Mouse (Mus musculus): ENCODE measurements around the gene Gm21887. TPM values are rescaled to one million over a fixed set of nuclear protein-coding genes. Genes with fewer than 3 reads are reported as not detected.
"Not testable (repeated sequence)": the region's sequence is repeated elsewhere in the genome, so short reads cannot be mapped to it uniquely, and the experiment has no call there.

Gm21887 gene
- polyA plus RNA-seq, 1 experiment from 2014 or later, result 187 TPM

DNA sequence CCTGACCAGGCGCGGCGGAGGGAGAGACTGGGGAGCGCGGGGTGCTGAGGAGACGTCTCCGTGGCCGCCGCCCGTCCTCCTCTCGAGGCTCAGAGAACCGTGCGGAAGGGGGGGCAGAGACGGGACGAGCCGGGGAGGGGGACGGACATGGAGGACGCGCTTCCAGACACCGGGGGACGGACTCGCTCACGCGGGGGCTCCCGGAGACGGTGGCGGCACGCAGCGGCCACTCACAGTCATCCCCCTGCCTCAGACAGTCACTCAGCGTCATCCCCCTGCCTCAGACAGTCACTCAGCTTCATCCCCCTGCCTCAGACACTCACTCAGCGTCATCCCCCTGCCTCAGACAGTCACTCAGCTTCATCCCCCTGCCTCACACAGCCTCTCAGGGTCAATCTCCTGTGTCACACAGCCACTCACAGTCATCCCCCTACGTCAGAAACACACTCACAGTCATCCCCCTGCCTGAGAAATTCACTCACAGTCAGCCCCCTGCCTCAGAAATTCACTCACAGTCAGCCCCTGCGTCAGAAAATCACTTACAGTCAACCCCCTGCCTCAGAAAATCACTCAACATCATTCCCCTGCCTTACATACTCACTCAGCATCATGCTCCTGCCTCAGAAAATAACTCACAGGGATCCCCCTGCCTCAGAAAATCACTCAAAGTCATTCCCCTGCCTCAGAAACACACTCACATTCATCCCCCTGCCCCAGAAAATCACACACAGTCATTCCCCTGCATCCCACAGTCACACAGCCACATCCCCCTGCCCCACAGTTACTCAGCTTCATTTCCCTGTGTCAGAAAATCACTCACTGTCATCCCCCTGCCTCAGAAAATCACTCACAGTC, 15.2 kb upstream of the Gm21887 start:
- not testable (repeated sequence) for H3K4me3 ChIP-seq, H3K4me1 ChIP-seq
- WGBS, result 38% methylated on average over 3 of the region's 33 CpGs

DNA sequence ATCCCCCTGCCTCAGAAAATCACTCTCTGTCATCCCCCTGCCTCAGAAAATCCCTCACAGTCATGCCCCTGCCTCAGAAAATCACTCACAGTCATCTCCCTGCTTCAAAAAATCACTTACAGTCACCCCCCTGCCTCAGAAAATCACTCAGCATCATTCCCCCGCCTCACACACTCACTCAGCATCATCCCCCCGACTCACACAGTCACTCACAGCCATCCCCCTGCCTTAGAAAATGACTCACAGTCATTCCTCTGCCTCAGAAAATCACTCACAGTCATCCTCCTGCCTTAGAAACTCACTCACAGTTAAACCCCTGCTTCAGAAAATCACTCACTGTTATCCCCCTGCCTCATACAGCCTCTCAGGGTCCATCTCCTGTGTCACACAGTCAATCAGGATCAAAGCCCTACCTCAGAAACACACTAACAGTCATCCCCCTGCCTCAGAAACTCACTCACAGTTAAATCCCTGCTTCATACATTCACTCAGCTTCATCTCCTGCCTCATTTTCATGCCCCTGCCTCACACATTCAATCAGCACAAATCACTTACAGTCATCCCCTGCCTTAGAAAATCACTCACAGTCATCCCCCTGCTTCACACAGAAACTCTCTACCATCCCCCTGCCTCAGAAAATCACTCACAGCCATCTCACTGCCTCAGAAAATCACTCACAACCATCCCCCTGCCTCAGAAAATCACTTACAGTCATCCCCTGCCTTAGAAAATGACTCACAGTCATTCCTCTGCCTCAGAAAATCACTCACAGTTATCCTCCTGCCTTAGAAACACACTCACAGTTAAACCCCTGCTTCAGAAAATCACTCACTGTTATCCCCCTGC, 14.4 kb upstream of the Gm21887 start:
- H3K4me1 ChIP-seq; H3K27ac ChIP-seq (replicated peaks); H3K4me2 ChIP-seq (replicated peaks); H3K4me3 ChIP-seq; ATAC-seq (ENCODE audit: low FRiP score, low read depth); H3K9ac ChIP-seq (replicated peaks); H3K36me3 ChIP-seq; H3K9me3 ChIP-seq; H3K27me3 ChIP-seq: not testable (repeated sequence)
- WGBS, result 23% methylated on average over 2 of the region's 2 CpGs

More for the DNA sequence above, 15.2 kb upstream of the Gm21887 start:
- ATAC-seq (ENCODE audit: low FRiP score, low read depth); H3K27me3 ChIP-seq; H3K27ac ChIP-seq (replicated peaks); H3K9ac ChIP-seq (replicated peaks); H3K4me2 ChIP-seq (replicated peaks): not testable (repeated sequence)
- Histone ChIP-seq H3K9me3 (peaks cover 12% of the 10 kb centered on the region), H3K36me3 (peaks cover 15% of the 10 kb centered on the region)

DNA sequence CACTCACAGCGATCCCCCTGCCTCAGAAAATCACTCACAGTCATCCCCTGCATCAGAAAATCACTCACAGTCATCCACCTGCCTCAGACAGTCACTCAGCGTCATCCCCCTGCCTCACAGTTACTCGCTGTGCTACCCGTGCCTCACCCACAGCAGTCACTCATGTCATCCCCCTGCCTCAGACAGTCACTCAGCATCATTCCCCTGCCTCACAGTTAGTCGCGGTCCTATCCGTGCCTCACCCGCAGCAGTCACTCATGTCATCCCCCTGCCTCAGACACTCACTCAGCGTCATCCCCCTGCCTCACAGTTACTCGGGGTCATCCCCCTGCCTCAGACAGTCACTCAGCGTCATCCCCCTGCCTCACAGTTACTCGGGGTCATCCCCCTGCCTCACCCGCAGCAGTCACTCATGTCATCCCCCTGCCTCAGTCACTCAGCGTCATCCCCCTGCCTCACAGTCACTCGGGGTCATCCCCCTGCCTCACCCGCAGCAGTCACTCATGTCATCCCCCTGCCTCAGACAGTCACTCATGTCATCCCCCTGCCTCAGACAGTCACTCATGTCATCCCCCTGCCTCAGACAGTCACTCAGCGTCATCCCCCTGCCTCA, 13.4 kb upstream of the Gm21887 start:
- not testable (repeated sequence) for H3K9me3 ChIP-seq; H3K9ac ChIP-seq (replicated peaks); H3K36me3 ChIP-seq; ATAC-seq (ENCODE audit: low FRiP score, low read depth); H3K4me1 ChIP-seq; H3K27ac ChIP-seq (replicated peaks); H3K4me2 ChIP-seq (replicated peaks); H3K4me3 ChIP-seq; H3K27me3 ChIP-seq
- WGBS, result no CpG with 5 or more reads among the region's 17 CpGs

DNA sequence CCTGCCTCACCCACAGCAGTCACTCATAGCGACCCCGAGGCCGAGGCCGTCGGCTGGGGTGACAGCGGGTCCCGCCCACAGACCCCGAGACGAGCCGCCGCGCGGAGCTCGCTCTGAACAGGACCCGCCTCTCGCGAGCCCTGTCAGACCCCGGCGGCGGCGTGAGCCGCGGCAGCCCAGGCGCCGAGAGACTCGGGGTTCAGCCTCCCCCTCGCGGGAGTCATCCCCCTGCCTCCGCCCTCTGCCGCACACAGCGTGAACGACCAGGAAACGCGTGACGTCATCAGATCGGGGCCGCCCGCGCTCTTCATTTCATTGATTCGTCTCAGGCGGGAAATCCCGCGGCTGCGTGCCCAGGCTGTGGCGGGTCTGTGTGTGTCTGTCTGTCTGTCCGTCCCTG, 12.5 kb upstream of the Gm21887 start:
- not testable (repeated sequence) for H3K27me3 ChIP-seq; ATAC-seq (ENCODE audit: low FRiP score, low read depth); H3K9me3 ChIP-seq; H3K4me1 ChIP-seq; H3K4me2 ChIP-seq (replicated peaks); H3K4me3 ChIP-seq; H3K36me3 ChIP-seq; H3K9ac ChIP-seq (replicated peaks); H3K27ac ChIP-seq (replicated peaks)
- WGBS, result no CpG with 5 or more reads among the region's 46 CpGs

DNA sequence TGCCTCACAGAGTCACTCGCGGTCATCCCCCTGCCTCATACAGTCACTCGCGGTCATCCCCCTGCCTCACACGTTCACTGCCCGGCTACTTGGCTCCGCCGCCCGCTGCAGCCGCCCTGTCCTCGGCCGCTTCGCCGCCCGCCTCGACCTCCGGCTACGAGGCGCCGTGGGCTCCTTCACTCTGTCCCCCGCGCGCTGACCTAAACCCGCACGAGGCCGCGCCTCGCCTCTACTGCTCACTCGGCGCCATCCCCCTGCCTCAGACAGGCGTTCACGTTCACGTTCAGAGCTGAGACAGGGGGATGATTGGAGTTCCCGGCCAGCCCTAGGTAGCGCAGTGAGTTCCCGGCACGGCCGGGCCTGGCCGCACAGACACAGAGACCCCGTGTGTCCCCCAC, 12.0 kb upstream of the Gm21887 start:
- not testable (repeated sequence) for H3K9ac ChIP-seq (replicated peaks); H3K36me3 ChIP-seq; H3K27ac ChIP-seq (replicated peaks); ATAC-seq (ENCODE audit: low FRiP score, low read depth); H3K27me3 ChIP-seq; H3K4me1 ChIP-seq; H3K9me3 ChIP-seq; H3K4me2 ChIP-seq (replicated peaks)
- WGBS, result 18% methylated on average over 39 of the region's 40 CpGs
- H3K4me3 ChIP-seq, result peak overlapping the region; percentile 31; the same call in 1 of the 2 replicates

DNA sequence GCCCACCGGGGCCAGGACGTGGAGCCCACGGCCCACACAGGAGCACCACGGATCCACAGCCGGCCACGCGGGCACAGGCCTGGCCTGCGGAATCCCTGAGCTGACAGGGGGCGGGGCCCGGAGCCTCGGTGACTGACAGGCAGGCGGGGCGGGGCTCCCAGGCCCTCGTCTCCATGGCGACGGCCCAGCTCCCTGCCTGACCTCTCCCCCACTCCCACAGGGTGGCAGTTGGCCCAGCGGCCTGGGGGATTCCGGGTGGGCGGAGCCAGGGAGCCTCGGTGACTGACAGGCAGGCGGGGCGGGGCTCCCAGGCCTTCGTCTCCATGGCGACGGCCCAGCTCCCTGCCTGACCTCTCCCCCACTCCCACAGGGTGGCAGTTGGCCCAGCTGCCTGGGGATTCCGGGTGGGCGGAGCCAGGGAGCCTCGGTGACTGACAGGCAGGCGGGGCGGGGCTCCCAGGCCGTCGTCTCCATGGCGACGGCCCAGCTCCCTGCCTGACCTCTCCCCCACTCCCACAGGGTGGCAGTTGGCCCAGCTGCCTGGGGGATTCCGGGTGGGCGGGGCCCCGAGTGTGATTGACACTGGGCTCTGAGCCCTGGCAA, 11.5 kb upstream of the Gm21887 start:
- H3K4me1 ChIP-seq; H3K4me2 ChIP-seq (replicated peaks); H3K36me3 ChIP-seq; H3K9ac ChIP-seq (replicated peaks); H3K27ac ChIP-seq (replicated peaks); H3K27me3 ChIP-seq; H3K9me3 ChIP-seq: not testable (repeated sequence)
- H3K4me3 ChIP-seq, result peak overlapping the region; percentile 31; the same call in 1 of the 2 replicates
- 12% methylated on average over 15 of the region's 37 CpGs for WGBS
- peak; percentile 87 for ATAC-seq (ENCODE audit: low FRiP score, low read depth)

DNA sequence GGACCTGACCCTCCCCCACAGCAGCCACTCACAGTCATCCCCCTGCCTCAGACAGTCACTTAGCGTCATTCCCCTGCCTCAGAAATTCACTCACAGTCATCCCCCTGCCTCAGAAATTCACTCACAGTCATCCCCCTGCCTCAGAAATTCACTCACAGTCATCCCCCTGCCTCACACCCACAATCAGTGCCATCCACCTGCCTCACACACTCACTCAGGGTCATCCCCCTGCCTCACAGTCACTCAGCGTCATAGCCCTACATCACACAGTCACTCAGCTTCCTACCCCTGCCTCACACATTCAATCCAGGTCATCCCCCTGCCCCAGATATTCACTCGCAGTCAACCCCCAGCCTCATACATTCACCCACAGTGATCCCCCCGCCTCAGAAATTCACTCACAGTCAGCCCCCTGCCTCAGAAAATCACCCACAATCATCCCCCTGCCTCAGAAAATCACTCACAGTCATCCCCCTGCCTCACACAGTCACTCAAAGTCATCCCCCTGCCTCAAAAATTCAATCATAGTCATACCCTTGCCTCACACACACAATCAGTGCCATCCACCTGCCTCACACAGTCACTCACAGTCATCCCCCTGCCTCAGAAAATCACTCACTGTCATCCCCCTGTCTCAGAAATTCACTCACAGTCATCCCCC, 10.8 kb upstream of the Gm21887 start:
- not testable (repeated sequence) for H3K4me3 ChIP-seq; H3K4me1 ChIP-seq; H3K9me3 ChIP-seq; H3K9ac ChIP-seq (replicated peaks); ATAC-seq (ENCODE audit: low FRiP score, low read depth); H3K27ac ChIP-seq (replicated peaks); H3K36me3 ChIP-seq; H3K4me2 ChIP-seq (replicated peaks); H3K27me3 ChIP-seq
- WGBS, result 18% methylated on average over 2 of the region's 4 CpGs

DNA sequence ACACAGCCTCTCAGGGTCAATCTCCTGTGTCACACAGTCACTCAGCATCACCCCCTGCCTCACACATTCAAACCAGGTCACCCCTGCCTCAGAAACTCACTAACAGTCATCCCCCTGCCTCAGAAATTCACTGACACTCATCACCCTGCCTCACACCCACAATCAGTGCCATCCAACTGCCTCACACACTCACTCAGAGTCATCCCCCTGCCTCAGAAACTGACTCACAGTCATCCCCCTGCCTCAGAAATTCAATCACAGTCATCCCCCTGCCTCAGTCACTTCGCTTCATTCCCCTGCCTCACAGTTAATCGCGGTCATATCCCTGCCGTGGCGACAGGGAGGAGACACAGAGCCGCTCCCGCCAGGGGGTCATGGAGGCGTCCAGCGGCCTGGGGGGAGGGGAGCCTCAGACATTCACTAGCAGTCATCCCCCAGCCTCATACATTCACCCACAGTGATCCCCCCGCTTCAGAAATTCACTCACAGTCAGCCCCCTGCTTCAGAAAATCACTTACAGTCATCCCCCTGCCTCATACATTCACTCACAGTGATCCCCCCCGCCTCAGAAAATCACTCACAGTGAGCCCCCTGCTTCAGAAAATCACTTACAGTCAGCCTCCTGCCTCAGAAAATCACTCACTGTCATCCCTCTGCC, 10.1 kb upstream of the Gm21887 start:
- not testable (repeated sequence) for H3K4me3 ChIP-seq; H3K36me3 ChIP-seq; ATAC-seq (ENCODE audit: low FRiP score, low read depth); H3K4me2 ChIP-seq (replicated peaks); H3K27me3 ChIP-seq; H3K27ac ChIP-seq (replicated peaks); H3K9ac ChIP-seq (replicated peaks); H3K4me1 ChIP-seq; H3K9me3 ChIP-seq
- 32% methylated on average over 10 of the region's 11 CpGs for WGBS

DNA sequence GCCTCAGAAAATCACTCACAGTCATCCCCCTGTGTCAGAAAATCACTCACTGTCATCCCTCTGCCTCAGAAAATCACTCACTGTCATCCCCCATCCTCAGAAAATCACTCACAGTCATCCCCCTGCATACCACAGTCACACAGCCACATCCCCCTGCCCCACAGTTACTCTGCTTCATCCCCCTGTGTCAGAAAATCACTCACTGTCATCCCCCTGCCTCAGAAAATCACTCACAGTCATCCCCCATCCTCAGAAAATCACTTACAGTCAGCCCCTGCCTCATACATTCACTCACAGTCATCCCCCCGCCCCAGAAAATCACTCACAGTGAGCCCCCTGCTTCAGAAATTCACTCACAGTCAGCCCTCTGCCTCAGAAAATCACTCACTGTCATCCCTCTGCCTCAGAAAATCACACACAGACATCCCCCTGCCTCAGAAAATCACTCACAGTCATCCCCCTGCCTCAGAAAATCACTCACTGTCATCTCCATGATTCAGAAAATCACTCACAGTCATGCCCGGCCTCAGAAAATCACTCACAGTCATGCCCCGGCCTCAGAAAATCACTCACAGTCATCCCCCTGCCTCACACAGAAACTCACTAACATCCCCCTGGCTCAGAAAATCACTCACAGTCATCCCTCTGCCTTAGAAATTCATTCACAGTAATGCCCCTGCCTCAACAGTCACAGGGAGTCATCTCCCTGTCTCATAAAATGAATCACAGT, 9.4 kb upstream of the Gm21887 start:
- not testable (repeated sequence) for H3K4me1 ChIP-seq; ATAC-seq (ENCODE audit: low FRiP score, low read depth); H3K9me3 ChIP-seq; H3K27me3 ChIP-seq; H3K4me3 ChIP-seq; H3K4me2 ChIP-seq (replicated peaks); H3K27ac ChIP-seq (replicated peaks); H3K9ac ChIP-seq (replicated peaks); H3K36me3 ChIP-seq
- 0% methylated on average over 3 of the region's 3 CpGs for WGBS

DNA sequence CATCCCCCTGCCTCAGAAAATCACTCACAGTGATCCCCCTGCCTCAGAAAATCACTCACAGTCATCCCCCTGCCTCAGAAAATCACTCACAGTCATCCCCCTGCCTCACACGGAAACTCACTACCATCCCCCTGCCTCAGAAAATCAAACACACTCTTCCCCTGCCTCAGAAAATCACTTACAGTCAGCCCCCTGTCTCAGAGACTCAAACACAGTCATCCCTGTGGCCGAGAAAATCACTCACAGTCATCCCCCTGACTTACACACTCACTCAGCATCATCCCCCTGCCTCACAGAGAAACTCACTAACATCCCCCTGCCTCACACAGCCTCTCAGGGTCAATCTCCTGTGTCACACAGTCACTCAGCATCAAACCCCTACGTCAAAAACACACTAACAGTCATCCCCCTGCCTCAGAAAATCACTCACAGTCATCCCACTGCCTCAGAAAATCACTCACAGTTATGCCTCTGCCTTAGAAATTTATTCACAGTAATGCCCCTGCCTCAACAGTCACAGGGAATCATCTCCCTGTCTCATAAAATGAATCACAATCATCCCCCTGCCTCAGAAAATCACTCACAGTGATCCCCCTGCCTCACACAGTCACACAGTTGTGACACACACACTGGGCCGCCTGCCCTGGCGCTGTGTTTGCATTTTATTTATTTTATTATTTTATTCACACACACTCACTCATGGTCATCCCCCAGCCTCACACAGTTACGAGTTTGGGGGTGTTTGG, 8.6 kb upstream of the Gm21887 start:
- not testable (repeated sequence) for H3K4me1 ChIP-seq; H3K36me3 ChIP-seq; H3K4me2 ChIP-seq (replicated peaks); ATAC-seq (ENCODE audit: low FRiP score, low read depth); H3K9me3 ChIP-seq; H3K4me3 ChIP-seq; H3K27me3 ChIP-seq; H3K9ac ChIP-seq (replicated peaks)
- H3K27ac ChIP-seq (replicated peaks), result peak overlapping the region; percentile 0; the same call in 1 of the 2 replicates
- 33% methylated on average over 6 of the region's 6 CpGs for WGBS
